Mouse (Mus musculus): ENCODE data around the gene Odc1. TPM values are rescaled to one million over a fixed set of nuclear protein-coding genes. Genes with fewer than 3 reads are reported as not detected.
"Not testable (repeated sequence)": the region's sequence is repeated elsewhere in the genome, so short reads cannot be mapped to it uniquely, and the experiment has no call there.

Odc1 gene
- total RNA-seq (2021): 100 to 1,000 TPM; 113 to 121 TPM
- long read RNA-seq, experiment 1, transcript Odc1-201 (12 exons, 2,208 nt): major isoform, 124 of 181 reads
- long read RNA-seq, experiment 1, partial matches to known transcripts: 16 of 181 reads
- long read RNA-seq, experiment 1, other reads (novel, unspliced or antisense): 40 of 181 reads
- long read RNA-seq, experiment 2, transcript Odc1-201 (12 exons, 2,208 nt): major isoform, 69 of 89 reads
- long read RNA-seq, experiment 2, partial matches to known transcripts: 11 of 89 reads
- long read RNA-seq, experiment 2, other reads (novel, unspliced or antisense): 9 of 89 reads

GRCm38 (mm10) chr12:17544209-17545106 is at the start of gene Odc1:
Odc1 (plus strand) TSS chr12:17544794.
- DNase-seq (ENCODE audit: low spot score): peak; percentile 95

DNA sequence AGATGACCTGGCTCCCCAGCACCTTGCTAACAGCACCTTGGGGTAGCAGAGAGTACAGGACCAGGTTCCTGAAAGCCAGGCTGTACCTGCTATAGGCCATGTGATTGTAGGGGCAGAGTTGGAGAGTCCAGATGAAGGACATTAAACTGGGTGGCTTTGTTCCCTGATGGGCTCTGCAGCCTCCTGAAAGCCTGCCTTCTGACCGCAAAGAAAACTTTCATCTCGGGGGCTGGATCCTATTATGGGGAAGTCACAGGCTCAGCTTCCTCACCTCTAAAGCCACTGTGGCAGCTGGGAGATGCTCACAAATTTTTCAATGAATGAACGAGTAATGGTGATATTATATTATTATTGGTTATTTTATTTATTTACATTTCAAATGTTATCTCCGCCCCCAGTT is 49.8 kb upstream of the Odc1 start:
- DNase-seq (ENCODE audit: low spot score): no peak

- DNase-seq (ENCODE audit: low spot score): no peak
Observed at GRCm38 (mm10) chr12:17495858-17496451, 48.6 kb upstream of the Odc1 start.

GRCm38 (mm10) chr12:17505620-17506074 is 38.9 kb upstream of the Odc1 start:
- no peak for DNase-seq (ENCODE audit: low spot score)

DNA sequence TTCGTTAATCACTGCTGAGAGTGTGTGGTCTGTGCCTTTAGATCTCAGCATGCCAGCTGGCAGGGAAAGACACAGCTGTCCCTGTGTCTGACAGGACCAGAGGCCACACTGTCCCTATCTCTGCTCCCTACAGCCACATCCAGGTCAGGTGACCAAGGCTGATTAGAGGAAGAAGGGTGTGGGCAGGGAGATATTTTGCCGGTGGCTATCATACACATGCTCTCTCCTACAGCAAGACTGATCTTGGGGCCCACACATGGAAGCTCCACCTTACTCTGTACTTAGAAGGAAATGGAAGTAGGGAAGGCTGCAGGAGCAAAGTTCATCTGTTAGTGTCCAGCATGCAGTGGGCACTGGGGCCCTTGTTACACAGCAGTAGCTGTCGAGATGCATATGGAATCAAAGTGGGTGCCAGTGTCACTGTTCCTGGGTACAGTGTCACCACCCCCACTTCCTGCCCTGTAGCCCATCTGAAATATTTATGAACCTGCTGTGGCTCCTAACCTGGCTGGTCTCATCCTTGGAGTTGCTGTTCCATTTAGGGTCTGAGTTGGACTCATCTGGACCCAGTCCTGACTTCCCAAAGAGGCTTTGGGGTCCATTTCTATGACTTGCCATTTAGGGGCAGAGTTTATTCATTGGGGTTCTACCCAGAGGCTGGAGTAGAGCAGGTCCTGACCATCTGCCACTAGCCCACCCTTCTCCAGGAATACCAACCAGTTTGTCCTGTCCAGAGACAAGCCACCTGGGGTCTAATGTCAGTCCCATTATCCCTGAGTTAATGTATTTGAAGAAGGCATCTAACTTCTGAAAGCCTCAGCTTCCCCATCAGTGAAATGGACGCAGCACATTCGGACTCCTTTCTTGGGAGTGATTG is 38.2 kb upstream of the Odc1 start:
- DNase-seq (ENCODE audit: low spot score): no peak

DNA sequence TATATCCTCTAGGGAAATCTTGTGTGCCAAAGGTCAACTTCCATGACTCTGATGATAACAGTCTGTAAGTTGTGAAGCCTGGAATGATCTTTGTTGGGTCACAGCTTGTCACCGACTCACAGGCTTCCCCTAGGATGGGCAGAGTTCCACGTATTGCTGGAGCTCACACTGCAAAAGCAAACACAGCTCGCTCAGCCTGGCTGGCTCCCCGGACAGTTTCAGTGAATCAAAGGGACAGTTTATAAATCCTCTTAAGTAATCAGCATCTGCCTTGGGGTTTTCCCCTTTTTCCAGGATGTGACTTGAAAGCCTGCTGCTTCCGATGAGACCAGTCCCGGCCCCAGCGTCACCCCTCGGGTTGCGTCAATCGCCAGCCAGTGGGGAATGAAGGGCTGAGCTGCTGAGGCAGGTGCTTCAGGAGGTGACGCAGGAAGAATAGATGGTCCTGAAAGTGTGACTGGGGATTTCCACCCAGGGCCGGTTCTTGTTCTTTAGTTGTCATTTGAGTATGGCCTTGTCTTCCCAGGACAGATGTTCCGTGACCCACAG is 37.5 kb upstream of the Odc1 start:
- DNase-seq (ENCODE audit: low spot score): no peak

GRCm38 (mm10) chr12:17509310-17509709 is 35.3 kb upstream of the Odc1 start:
- DNase-seq (ENCODE audit: low spot score): no peak

DNA sequence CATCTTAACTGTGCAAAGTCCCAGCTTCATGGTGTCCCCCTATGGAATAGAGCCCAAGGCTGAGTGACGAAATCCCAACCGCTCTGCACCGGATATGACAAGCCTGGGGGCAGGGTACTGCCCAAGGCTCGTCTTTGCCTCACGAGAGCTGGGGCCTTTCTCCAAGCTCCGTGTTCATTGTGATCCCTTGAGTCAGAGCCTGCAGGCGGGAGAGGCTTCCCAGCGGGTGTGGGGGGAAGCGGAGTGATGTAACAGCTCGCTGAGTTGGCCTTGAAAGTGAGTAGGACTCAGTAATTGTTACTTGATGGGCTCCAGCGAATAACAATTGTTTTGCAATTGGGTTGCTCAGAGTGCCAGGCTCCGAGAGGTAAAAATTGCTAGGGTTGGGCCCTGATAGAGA is 34.4 kb upstream of the Odc1 start:
- no peak for DNase-seq (ENCODE audit: low spot score)

DNA sequence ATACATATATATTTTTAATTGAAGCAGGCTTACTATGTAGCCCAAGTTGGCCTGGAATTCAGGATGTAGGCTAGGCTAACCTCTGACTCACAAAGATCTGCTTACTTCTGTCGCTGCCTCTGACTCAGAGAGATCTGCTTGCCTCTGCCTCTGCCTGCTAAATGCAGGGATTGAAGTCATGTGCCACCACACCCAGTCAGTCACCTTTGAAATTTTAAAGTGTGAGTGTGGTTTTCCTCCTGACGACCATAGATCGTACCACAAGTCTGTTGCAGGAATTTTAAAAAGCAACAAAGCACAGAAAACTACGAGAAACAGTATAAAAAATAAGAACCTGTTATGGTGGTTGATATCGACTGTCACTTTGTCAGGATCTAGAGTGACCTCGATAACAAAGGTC is 33.6 kb upstream of the Odc1 start:
- DNase-seq (ENCODE audit: low spot score): no peak

GRCm38 (mm10) chr12:17529180-17529579 is 15.4 kb upstream of the Odc1 start:
- no peak for DNase-seq (ENCODE audit: low spot score)

- DNase-seq (ENCODE audit: low spot score): no peak
Observed at GRCm38 (mm10) chr12:17529726-17530125, 14.9 kb upstream of the Odc1 start.

- DNase-seq (ENCODE audit: low spot score): no peak
Observed at GRCm38 (mm10) chr12:17530825-17531224, 13.8 kb upstream of the Odc1 start.

GRCm38 (mm10) chr12:17536222-17536621 is 8.4 kb upstream of the Odc1 start:
- no peak for DNase-seq (ENCODE audit: low spot score)

GRCm38 (mm10) chr12:17537147-17537546 is 7.4 kb upstream of the Odc1 start:
- DNase-seq (ENCODE audit: low spot score): no peak

DNA sequence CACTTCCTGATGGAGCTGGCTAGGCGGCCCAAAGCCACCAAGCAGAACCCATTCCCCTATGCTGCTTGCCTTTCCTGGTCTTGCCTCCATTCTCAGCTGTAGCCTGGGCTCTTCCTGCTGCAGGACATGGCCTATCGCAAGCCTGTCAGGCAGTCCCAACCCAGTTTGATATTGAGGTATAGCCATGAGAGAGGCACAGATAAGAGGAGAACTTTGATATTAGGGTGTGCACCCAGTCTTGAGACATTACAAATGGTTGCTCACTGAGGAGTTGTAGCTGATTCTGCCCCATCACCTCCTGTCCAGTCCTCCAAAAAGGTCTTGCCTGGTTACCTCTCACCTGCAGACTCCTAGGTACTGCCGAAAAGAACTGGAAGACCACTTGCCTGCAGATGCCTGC is 6.5 kb upstream of the Odc1 start:
- DNase-seq (ENCODE audit: low spot score): no peak

GRCm38 (mm10) chr12:17539041-17539440 is 5.6 kb upstream of the Odc1 start:
- no peak for DNase-seq (ENCODE audit: low spot score)

DNA sequence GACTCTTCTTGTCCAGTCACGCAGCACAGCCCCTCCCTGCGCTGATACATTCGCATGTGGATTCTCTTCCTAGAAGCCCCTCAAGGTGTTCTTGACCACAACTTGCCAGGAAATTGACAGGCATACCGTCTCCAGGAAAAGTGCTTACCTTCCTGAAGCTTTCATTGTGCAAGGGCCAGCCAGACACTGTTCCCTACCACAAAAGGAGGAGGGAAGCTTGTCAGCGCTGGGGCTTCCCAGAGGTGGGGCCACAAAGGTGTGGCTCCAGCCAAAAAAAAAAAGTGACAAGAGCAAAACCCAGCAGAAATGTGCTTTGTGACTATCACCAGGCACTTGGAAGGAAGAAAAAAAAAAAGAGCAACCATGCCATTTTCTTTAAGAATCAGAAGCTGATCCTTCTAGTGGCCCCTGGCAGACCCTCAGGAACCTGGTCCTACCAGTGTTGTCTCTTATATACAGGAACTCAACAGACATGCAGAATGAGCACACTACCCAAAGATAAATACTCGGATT is 4.5 kb upstream of the Odc1 start:
- DNase-seq (ENCODE audit: low spot score): no peak

DNA sequence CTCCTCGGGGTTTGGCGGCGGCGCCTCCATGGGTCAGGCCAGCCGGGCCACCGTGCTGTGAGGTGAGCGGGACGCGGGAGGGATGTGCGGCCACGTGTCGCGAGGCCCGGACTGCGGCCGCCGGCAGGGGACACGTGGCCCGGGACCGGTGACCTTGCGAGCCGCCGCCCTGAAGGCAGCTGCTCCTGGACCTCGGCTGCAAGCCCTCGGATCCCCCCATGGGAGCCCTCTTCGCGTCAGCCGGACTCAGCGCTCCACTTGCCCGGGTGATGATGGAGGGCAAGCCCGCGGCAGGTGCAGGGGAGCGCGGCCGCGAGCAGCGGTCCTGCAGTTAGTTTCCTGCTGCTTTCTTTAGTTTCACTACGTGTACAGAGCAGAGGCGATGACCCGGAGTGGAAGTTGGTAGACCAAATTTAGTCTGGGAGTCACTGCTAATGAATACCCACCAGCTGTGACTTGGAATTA is 545 bp downstream of the Odc1 start:
- DNase-seq (ENCODE audit: low spot score): peak; percentile 52

GRCm38 (mm10) chr12:17545884-17546283 is 1.3 kb downstream of the Odc1 start:
- no peak for DNase-seq (ENCODE audit: low spot score)

DNA sequence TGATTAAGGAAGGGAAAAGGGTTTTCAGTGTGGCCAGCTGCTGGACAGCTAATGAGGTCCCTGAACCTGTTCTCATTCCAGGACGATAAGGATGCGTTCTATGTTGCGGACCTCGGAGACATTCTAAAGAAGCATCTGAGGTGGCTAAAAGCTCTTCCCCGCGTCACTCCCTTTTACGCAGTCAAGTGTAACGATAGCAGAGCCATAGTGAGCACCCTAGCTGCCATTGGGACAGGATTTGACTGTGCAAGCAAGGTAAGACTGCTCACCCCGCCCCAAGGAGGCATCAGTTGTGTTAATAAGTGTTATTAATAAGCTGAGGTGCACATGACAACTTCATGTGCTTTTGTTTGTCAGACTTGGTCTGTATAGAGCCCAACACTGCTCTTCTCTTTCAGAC is 3.0 kb downstream of the Odc1 start:
- DNase-seq (ENCODE audit: low spot score): not testable (repeated sequence)

- DNase-seq (ENCODE audit: low spot score): no peak
Observed at GRCm38 (mm10) chr12:17548505-17548904, 3.9 kb downstream of the Odc1 start.

Measured in gastrocnemius, adult 18-20 months (tissue).